Mouse (Mus musculus): ENCODE results near the gene Cep164. TPM values are rescaled to one million over a fixed set of nuclear protein-coding genes. Genes with fewer than 3 reads are reported as not detected.

Gene Cep164
- polyA plus RNA-seq, 1 experiment from 2014 or later: 6.1 TPM

DNA sequence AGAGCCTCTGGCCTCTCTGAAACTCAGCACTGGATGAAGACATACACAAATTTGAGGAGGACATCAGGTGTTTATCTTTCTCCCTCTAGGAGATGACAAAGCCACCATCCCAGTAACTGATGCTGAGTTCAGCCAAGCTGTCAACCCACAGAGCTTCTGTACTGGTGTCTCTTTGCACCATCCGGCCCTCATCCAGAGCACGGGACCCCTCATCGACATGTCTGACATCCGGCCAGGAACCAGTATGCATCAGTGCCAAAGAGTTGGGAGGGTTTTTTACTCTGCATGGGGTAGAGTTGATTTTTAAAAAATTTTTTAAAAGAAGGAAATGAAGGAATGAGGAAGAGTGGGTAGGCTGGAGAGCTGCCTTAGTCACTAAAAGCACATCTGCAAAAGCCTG lies 78.6 kb downstream of the Cep164 start:
- WGBS (ENCODE audit: insufficient replicate concordance): 89% methylated on average over 4 of the region's 4 CpGs
- no peak for DNase-seq
- H3K4me2 ChIP-seq (ENCODE audit: low read depth, low read length): no peak overlapping the region
- no peak overlapping the region for H3K27ac ChIP-seq (ENCODE audit: low read depth)
- no peak for ATAC-seq
- H3K4me3 ChIP-seq (ENCODE audit: low read depth, low read length): no peak overlapping the region
- H3K9me3 ChIP-seq (ENCODE audit: low read length): no peaks in the 10 kb centered on the region
- H3K9ac ChIP-seq (replicated peaks): no peak overlapping the region
- TF ChIP-seq EP300 (IDR thresholded peaks at IDR 0.05; ENCODE audit: low read depth): no peak
- TF ChIP-seq CTCF (IDR thresholded peaks at IDR 0.05; ENCODE audit: low read depth): no peak
- no peaks in the 10 kb centered on the region for H3K4me1 ChIP-seq (ENCODE audit: insufficient read depth)
- H3K36me3 ChIP-seq (replicated peaks; ENCODE audit: insufficient read depth, low read length): no peaks in the 10 kb centered on the region
- H3K27me3 ChIP-seq (ENCODE audit: insufficient read depth, low read length): no peaks in the 10 kb centered on the region

DNA sequence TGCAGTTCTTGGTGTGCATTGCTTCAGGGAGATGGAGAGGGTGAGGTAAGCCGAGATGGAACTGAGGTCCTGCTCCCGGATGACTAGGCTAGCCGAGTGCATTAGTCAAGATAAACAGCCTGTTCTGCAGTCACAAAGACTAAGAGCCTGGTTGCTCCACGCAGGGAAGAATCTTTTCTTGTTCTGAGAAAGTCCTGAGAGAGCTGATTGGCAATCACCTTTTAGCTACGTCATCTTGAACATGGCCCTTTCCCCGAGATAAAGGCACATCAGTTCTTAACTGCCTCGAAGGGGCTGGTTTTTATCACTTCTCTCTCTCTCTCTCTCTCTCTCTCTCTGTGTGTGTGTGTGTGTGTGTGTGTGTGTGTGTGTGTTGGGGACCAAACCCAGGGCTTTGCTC lies 83.0 kb downstream of the Cep164 start:
- Histone ChIP-seq H3K9ac (replicated peaks) (no peak overlapping the region), H3K4me3 (ENCODE audit: low read depth, low read length) (no peak overlapping the region), H3K36me3 (replicated peaks; ENCODE audit: insufficient read depth, low read length) (no peaks in the 10 kb centered on the region), H3K4me1 (ENCODE audit: insufficient read depth) (no peaks in the 10 kb centered on the region), H3K27me3 (ENCODE audit: insufficient read depth, low read length) (no peaks in the 10 kb centered on the region), H3K9me3 (ENCODE audit: low read length) (no peaks in the 10 kb centered on the region), H3K4me2 (ENCODE audit: low read depth, low read length) (no peak overlapping the region), H3K27ac (ENCODE audit: low read depth) (no peak overlapping the region)
- peak; percentile 33; the same call in 1 of the 2 replicates for ATAC-seq
- TF ChIP-seq EP300 (IDR thresholded peaks at IDR 0.05; ENCODE audit: low read depth): peak; percentile 48; the same call in 1 of the 2 replicates
- no peak for TF ChIP-seq CTCF (IDR thresholded peaks at IDR 0.05; ENCODE audit: low read depth)
- DNase-seq: no peak
- 38% methylated on average over 7 of the region's 7 CpGs for WGBS (ENCODE audit: insufficient replicate concordance)

DNA sequence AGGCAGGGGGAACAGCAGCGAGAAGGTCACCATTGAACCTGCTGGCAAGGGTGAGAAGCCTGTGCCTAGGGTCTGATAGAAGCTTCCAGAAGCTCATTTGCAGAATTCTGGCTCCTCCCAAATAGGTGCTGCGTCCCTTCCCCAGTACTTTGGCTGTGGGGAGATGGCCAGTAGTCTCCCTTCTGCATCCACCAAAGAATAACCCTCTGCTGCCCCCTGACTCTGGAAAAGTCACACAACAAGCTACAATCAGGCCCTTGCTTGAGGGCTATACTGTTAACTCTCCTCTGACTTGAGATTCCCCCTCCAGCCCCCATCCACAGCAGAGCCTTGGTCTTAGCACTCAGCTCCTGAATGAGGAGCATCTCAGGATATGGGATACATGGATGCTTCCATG lies 87.9 kb downstream of the Cep164 start:
- no peak overlapping the region for H3K4me3 ChIP-seq (ENCODE audit: low read depth, low read length)
- no peaks in the 10 kb centered on the region for H3K36me3 ChIP-seq (replicated peaks; ENCODE audit: insufficient read depth, low read length)
- H3K9ac ChIP-seq (replicated peaks): no peak overlapping the region
- no peak overlapping the region for H3K4me2 ChIP-seq (ENCODE audit: low read depth, low read length)
- peak; percentile 54 for TF ChIP-seq CTCF (IDR thresholded peaks at IDR 0.05; ENCODE audit: low read depth)
- no peak for TF ChIP-seq EP300 (IDR thresholded peaks at IDR 0.05; ENCODE audit: low read depth)
- no peaks in the 10 kb centered on the region for H3K9me3 ChIP-seq (ENCODE audit: low read length)
- 61% methylated on average over 2 of the region's 2 CpGs for WGBS (ENCODE audit: insufficient replicate concordance)
- ATAC-seq: no peak
- DNase-seq: no peak
- no peak overlapping the region for H3K27ac ChIP-seq (ENCODE audit: low read depth)
- no peaks in the 10 kb centered on the region for H3K27me3 ChIP-seq (ENCODE audit: insufficient read depth, low read length)
- no peaks in the 10 kb centered on the region for H3K4me1 ChIP-seq (ENCODE audit: insufficient read depth)

DNA sequence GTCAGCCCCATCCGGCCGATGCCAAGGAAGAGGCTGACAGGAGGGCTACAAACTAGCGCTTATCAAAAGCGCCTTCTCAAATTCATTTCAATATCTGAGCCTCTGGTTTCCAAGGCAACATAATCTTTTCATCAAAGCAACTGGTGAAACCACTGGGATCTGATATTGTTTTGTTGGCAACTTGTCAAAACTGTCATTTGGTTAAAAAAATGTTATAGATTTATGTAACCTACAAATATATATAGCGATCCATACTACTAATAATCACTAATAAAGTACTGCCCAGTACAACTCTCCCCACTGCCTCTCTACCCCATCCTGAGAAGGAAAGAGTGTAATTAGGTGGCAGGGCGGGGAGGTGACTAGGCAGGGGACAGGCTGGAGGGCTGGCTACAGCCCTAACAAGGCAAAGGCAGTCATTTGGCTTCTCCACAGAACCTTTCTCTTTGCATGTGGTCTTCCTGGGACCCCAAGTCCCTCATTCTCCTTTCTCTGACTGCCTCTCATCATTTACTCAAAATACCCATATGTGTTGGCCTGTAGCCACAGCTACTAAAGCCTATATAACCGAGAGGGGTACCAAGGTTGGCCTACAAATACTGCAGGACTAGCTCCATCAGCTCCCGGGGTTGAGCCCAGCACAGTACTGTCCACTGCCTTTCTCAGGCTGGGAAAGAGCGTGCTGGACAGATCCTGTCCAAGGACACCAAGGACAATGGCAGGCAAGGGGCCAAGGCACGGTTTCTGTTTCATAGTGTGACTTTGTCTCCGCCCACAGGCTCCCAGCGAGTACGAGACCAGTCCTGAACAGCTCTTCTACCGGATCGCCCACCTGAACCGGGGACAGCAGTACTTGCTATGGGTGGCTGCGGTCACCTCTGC lies 88.5 kb downstream of the Cep164 start:
- no peak for DNase-seq

DNA sequence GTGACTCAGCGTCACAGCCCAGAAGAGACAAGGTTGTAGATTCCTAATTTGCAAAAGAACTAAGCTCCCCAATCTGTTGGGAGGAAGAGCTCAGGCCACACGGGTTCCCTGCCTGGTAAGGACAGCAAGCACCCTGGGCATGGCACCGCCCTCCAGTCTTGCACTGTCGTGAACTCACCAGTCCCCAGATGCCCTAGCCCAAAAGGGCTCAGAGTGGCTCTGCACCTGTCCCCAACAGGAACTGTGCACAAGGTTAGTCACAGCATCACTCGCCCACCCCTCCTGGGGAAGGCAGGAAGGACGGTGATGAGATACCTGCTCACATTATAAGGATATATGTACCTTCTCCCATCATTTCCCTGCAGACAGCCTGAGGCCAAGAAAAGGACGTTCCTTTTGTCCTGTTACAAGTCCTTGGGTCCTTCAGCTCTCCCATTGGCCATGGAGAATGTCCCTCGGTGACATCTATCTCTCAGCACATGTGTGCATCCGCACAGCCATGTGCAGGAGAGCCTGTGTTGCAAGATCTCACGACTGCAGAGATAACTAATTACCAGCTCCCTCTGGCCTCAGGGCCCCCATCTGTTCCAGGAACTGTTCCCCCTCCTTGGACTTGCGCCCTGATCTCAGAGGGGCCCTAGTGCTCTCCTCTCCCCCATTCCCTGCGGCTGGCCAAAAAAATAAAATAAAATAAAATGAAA lies 89.3 kb downstream of the Cep164 start:
- ATAC-seq: no peak
- Histone ChIP-seq H3K9ac (replicated peaks) (no peak overlapping the region), H3K4me3 (ENCODE audit: low read depth, low read length) (no peak overlapping the region), H3K4me1 (ENCODE audit: insufficient read depth) (no peaks in the 10 kb centered on the region), H3K9me3 (ENCODE audit: low read length) (no peaks in the 10 kb centered on the region), H3K4me2 (ENCODE audit: low read depth, low read length) (no peak overlapping the region), H3K27me3 (ENCODE audit: insufficient read depth, low read length) (no peaks in the 10 kb centered on the region), H3K36me3 (replicated peaks; ENCODE audit: insufficient read depth, low read length) (no peaks in the 10 kb centered on the region), H3K27ac (ENCODE audit: low read depth) (no peak overlapping the region)
- 61% methylated on average over 12 of the region's 12 CpGs for WGBS (ENCODE audit: insufficient replicate concordance)
- DNase-seq: no peak
- no peak for TF ChIP-seq EP300 (IDR thresholded peaks at IDR 0.05; ENCODE audit: low read depth)
- TF ChIP-seq CTCF (IDR thresholded peaks at IDR 0.05; ENCODE audit: low read depth): no peak

More for the DNA sequence above, 88.5 kb downstream of the Cep164 start:
- Histone ChIP-seq H3K27ac (ENCODE audit: low read depth) (no peak overlapping the region), H3K9me3 (ENCODE audit: low read length) (no peaks in the 10 kb centered on the region), H3K4me2 (ENCODE audit: low read depth, low read length) (no peak overlapping the region), H3K36me3 (replicated peaks; ENCODE audit: insufficient read depth, low read length) (no peaks in the 10 kb centered on the region), H3K4me3 (ENCODE audit: low read depth, low read length) (no peak overlapping the region), H3K27me3 (ENCODE audit: insufficient read depth, low read length) (no peaks in the 10 kb centered on the region), H3K4me1 (ENCODE audit: insufficient read depth) (no peaks in the 10 kb centered on the region), H3K9ac (replicated peaks) (no peak overlapping the region)
- 67% methylated on average over 17 of the region's 17 CpGs for WGBS (ENCODE audit: insufficient replicate concordance)
- ATAC-seq: no peak
- no peak for TF ChIP-seq CTCF (IDR thresholded peaks at IDR 0.05; ENCODE audit: low read depth)
- TF ChIP-seq EP300 (IDR thresholded peaks at IDR 0.05; ENCODE audit: low read depth): no peak

DNA sequence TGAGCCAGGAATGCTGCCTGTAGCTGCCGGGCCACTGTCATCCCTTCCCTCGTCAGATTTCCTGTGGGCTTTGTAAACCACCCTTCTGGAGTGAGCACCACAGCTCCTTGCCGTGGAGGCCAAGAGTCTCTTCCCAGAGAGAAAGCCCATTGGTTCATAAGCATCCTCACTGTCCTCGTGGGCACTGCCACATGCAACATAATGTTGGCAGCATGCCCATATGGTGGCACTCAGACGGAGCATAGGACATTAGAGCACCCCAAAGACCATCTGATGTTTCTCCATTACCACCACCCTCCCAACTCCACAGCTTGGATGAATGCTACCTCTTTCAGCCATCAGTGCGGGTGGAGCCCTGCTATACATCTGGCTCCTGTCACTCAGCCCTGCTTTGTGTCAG lies 95.2 kb downstream of the Cep164 start:
- Histone ChIP-seq H3K4me2 (ENCODE audit: low read depth, low read length) (no peak overlapping the region), H3K27ac (ENCODE audit: low read depth) (no peak overlapping the region), H3K36me3 (replicated peaks; ENCODE audit: insufficient read depth, low read length) (no peaks in the 10 kb centered on the region), H3K9me3 (ENCODE audit: low read length) (no peaks in the 10 kb centered on the region), H3K9ac (replicated peaks) (no peak overlapping the region), H3K4me1 (ENCODE audit: insufficient read depth) (no peaks in the 10 kb centered on the region), H3K27me3 (ENCODE audit: insufficient read depth, low read length) (no peaks in the 10 kb centered on the region), H3K4me3 (ENCODE audit: low read depth, low read length) (no peak overlapping the region)
- WGBS (ENCODE audit: insufficient replicate concordance): 56% methylated on average over 6 of the region's 6 CpGs
- TF ChIP-seq EP300 (IDR thresholded peaks at IDR 0.05; ENCODE audit: low read depth): no peak
- TF ChIP-seq CTCF (IDR thresholded peaks at IDR 0.05; ENCODE audit: low read depth): no peak
- ATAC-seq (no peak), DNase-seq (no peak)
